In the genomic region with DNA sequence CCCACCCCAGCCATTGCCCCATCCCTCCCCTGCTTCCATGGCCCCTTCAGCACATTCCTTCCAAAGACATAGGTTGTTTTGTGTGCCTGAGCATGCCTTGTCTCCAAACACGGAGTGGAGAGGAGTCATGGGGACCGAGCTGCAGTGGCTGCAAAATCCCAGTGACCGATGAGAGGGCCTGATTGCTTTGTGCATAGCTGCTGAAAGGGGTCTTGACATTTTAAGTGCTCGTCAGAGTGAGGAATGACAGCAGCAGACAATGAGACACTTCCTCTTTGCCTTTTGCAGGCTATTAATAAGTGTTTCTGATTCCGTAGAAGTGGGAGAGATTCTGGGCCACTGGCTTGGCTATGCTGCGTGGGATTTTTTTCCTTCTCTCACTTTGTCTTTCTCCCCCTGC, we compare ENCODE assay signal across 18 mouse cellular contexts. TPM values are rescaled to one million over a fixed set of nuclear protein-coding genes. Genes with fewer than 3 reads are reported as not detected.
A peak's percentile ranks its signal among the peaks of the same experiment; 100 is the strongest.
DNase-seq lines count a peak whose midpoint lies in the region; ATAC-seq and TF ChIP-seq lines count a peak whose summit lies in the region.
"Had no signal": no experiment of that assay in that cellular context is flagged by ENCODE, and none has a peak within 500 bp of the region (broad histone marks: within the 10 kb centered on the region; RNA-seq: fewer than 3 reads in every experiment).

No protein-coding gene starts in this region.

- TF ChIP-seq CTCF in kidney, postnatal 0 days (IDR thresholded peaks at IDR 0.05; ENCODE audit: low read depth), result no peak

- peak overlapping the region; percentile 55 for H3K9ac ChIP-seq in heart, embryonic 13.5 days
- H3K9ac ChIP-seq in kidney, postnatal 0 days (ENCODE audit: low read depth, low read length), result no peak overlapping the region
- 0 out of 2 replicates have a peak overlapping the region, but pooled peaks have one; percentile 29 for H3K9ac ChIP-seq in forebrain, embryonic 16.5 days (replicated peaks; ENCODE audit: low read depth, low read length)
- H3K9ac ChIP-seq: limb, embryonic 15.5 days; liver, postnatal 0 days; midbrain, embryonic 12.5 days had no signal

- H3K4me2 ChIP-seq in heart, embryonic 13.5 days, result peak overlapping the region; percentile 50
- no peak overlapping the region for H3K4me2 ChIP-seq in kidney, postnatal 0 days (ENCODE audit: low read length)
- no peak overlapping the region for H3K4me2 ChIP-seq in forebrain, embryonic 16.5 days (ENCODE audit: low read length)
- H3K4me2 ChIP-seq: limb, embryonic 15.5 days; midbrain, embryonic 12.5 days had no signal

- H3K27ac ChIP-seq in heart, embryonic 13.5 days (replicated peaks), result 0 out of 2 replicates have a peak overlapping the region, but pooled peaks have one; percentile 16
- no peak overlapping the region for H3K27ac ChIP-seq in kidney, postnatal 0 days
- no peak overlapping the region; the same call in 1 of the 2 replicates for H3K27ac ChIP-seq in forebrain, embryonic 16.5 days (ENCODE audit: low read length)
- H3K27ac ChIP-seq: limb, embryonic 15.5 days; midbrain, embryonic 12.5 days had no signal

- no peak for ATAC-seq in heart, embryonic 13.5 days (ENCODE audit: extremely low read depth, insufficient number of reproducible peaks, low FRiP score, low TSS enrichment)
- no peak for ATAC-seq in kidney, postnatal 0 days (replicated peaks; ENCODE audit: low FRiP score, low read depth)
- no peak for ATAC-seq in forebrain, embryonic 16.5 days
- ATAC-seq: liver, postnatal 0 days had no signal

- 16% methylated on average over 6 of the region's 6 CpGs for WGBS in heart, embryonic 13.5 days
- WGBS in kidney, postnatal 0 days, result 16% methylated on average over 6 of the region's 6 CpGs
- WGBS in forebrain, embryonic 16.5 days, result 28% methylated on average over 6 of the region's 6 CpGs

- H3K36me3 ChIP-seq in heart, embryonic 13.5 days, result no peaks in the 10 kb centered on the region
- H3K36me3 ChIP-seq in kidney, postnatal 0 days (ENCODE audit: insufficient read depth, low read length), result no peaks in the 10 kb centered on the region
- no peaks in the 10 kb centered on the region for H3K36me3 ChIP-seq in forebrain, embryonic 16.5 days (ENCODE audit: control insufficient read depth, insufficient read depth)
- H3K36me3 ChIP-seq: limb, embryonic 15.5 days; midbrain, embryonic 12.5 days had no signal

- H3K4me1 ChIP-seq in heart, embryonic 13.5 days, result peaks cover 16% of the 10 kb centered on the region
- H3K4me1 ChIP-seq in kidney, postnatal 0 days (replicated peaks; ENCODE audit: insufficient read depth, low read length), result no peaks in the 10 kb centered on the region
- H3K4me1 ChIP-seq in forebrain, embryonic 16.5 days (replicated peaks; ENCODE audit: control insufficient read depth, insufficient read depth, low read length), result peaks cover 8% of the 10 kb centered on the region; the same call in 1 of the 2 replicates
- H3K4me1 ChIP-seq: limb, embryonic 15.5 days had no signal

- intact Hi-C loops in heart, postnatal 36 days (cut with DNase I), result no loop called here

- peaks cover 87% of the 10 kb centered on the region for H3K27me3 ChIP-seq in heart, embryonic 13.5 days (replicated peaks)
- H3K27me3 ChIP-seq in kidney, postnatal 0 days (ENCODE audit: insufficient read depth, low read length), result no peaks in the 10 kb centered on the region
- no peaks in the 10 kb centered on the region for H3K27me3 ChIP-seq in forebrain, embryonic 16.5 days (replicated peaks; ENCODE audit: control insufficient read depth, insufficient read depth, low read length)
- H3K27me3 ChIP-seq: limb, embryonic 15.5 days; midbrain, embryonic 12.5 days had no signal

- no peak overlapping the region for H3K4me3 ChIP-seq in heart, embryonic 13.5 days
- H3K4me3 ChIP-seq in kidney, postnatal 0 days (replicated peaks; ENCODE audit: low read depth, low read length), result no peak overlapping the region
- no peak overlapping the region for H3K4me3 ChIP-seq in forebrain, embryonic 16.5 days (replicated peaks; ENCODE audit: low read length)
- H3K4me3 ChIP-seq: erythroblast, embryonic 14.5 days; limb, embryonic 15.5 days; midbrain, embryonic 12.5 days had no signal

- no peak for DNase-seq in heart, postnatal 36 days
- peak; percentile 22 for DNase-seq in kidney, postnatal 0 days (ENCODE audit: low spot score)
- no peak for DNase-seq in kidney, postnatal 36 days
- peak; percentile 37 for DNase-seq in embryo, embryonic 11 days
- no peak for DNase-seq in B cell, adult 2 months
- DNase-seq: adrenal gland, adult 8-10 months; cerebellum, adult 2 months; liver, postnatal 0 days had no signal

- H3K9me3 ChIP-seq in heart, embryonic 13.5 days, result no peaks in the 10 kb centered on the region
- no peaks in the 10 kb centered on the region for H3K9me3 ChIP-seq in kidney, postnatal 0 days (replicated peaks; ENCODE audit: low read length)
- no peaks in the 10 kb centered on the region; the same call in 1 of the 2 replicates for H3K9me3 ChIP-seq in forebrain, embryonic 16.5 days (ENCODE audit: control insufficient read depth, low read length)
- H3K9me3 ChIP-seq: limb, embryonic 15.5 days; midbrain, embryonic 12.5 days had no signal

RNA-seq across cellular contexts. Expression of a gene that starts 29.6 kb away (rescaled TPM):
- polyA plus RNA-seq in heart, embryonic 13.5 days (2015; fragmentation: Nextera tagmentation; extraction: Ambion mirVana), result not detected in 2 replicates
- not detected for total RNA-seq in heart, postnatal 36 days (2021)
- polyA plus RNA-seq in kidney, postnatal 0 days (2015; fragmentation: Nextera tagmentation; extraction: Ambion mirVana), result not detected in 2 replicates
- polyA plus RNA-seq in forebrain, embryonic 16.5 days (2015; fragmentation: Nextera tagmentation; extraction: Ambion mirVana), result not detected in 2 replicates
- total RNA-seq: adrenal gland, adult 8-10 months; common myeloid progenitor, adult 5-6 weeks; gastrocnemius, postnatal 4 days; left cerebral cortex, postnatal 10 days had no signal
- polyA plus RNA-seq: cerebellum, adult 2 months; erythroblast, embryonic 14.5 days; kidney, embryonic 16.5 days; limb, embryonic 15.5 days; liver, postnatal 0 days; midbrain, embryonic 12.5 days; urinary bladder, adult 2 months had no signal

Comparison
In these comparisons a context has a peak if more than half of its experiments do, and no peak if none do; other contexts are left out.
1. DNase-seq: peak in kidney, postnatal 0 days (single experiment) and embryo, embryonic 11 days (single experiment); none in heart, postnatal 36 days (0 of 2), kidney, postnatal 36 days (0 of 2) and B cell, adult 2 months (0 of 2).